Mouse (Mus musculus) forebrain, embryonic 12.5 days (tissue): Measurements from ENCODE around the gene Usp4. TPM values are rescaled to one million over a fixed set of nuclear protein-coding genes. Genes with fewer than 3 reads are reported as not detected.
"Not testable (repeated sequence)": the region's sequence is repeated elsewhere in the genome, so short reads cannot be mapped to it uniquely, and the experiment has no call there.

Experiments used
- ATAC-seq: fragments of 200-750 bp; cut with Nextera tagmentation; 2 replicates; pipeline ENCODE4 v1.8.0; 2017; ENCODE audit warnings: moderate TSS enrichment; ENCODE audit not compliant: low FRiP score
- H3K27ac ChIP-seq: fragments of 300-500 bp; sonication (generic); 2 replicates; pipeline ENCODE4 v1.5.1; 2016; ENCODE audit warnings: mild to moderate bottlenecking
- H3K27me3 ChIP-seq: fragments of 300-500 bp; sonication (generic); 2 replicates; pipeline ENCODE4 v1.6.1; 2016; ENCODE audit warnings: mild to moderate bottlenecking
- H3K36me3 ChIP-seq: fragments of 300-500 bp; sonication (generic); replicated peaks from 2 replicates; pipeline ENCODE4 v1.6.1; 2016; ENCODE audit warnings: mild to moderate bottlenecking
- H3K4me1 ChIP-seq: fragments of 300-500 bp; sonication (generic); 2 replicates; pipeline ENCODE4 v1.6.1; 2016
- H3K4me2 ChIP-seq: fragments of 300-500 bp; sonication (generic); 2 replicates; pipeline ENCODE4 v1.6.1; 2016; ENCODE audit warnings: mild to moderate bottlenecking, moderate library complexity
- H3K4me3 ChIP-seq: fragments of 300-500 bp; sonication (generic); replicated peaks from 2 replicates; pipeline ENCODE4 v1.5.1; 2016; ENCODE audit warnings: mild to moderate bottlenecking
- H3K9ac ChIP-seq: fragments of 300-500 bp; sonication (generic); 2 replicates; pipeline ENCODE4 v1.6.1; 2016; ENCODE audit warnings: mild to moderate bottlenecking
- H3K9me3 ChIP-seq: fragments of 300-500 bp; sonication (generic); 2 replicates; pipeline ENCODE4 v1.6.1; 2016
- WGBS: fragments of 180-500 bp; shearing (Covaris S2); methylation state at CpG from one replicate; pipeline ENCODE4 v1.1.7; 2016; 5-methylcytosine and 5-hydroxymethylcytosine counted together
- polyA plus RNA-seq: library from polyadenylated mRNA; unstranded; fragments of >200 nt; fragmentation: Nextera tagmentation; extraction: Ambion mirVana; gene quantifications from 2 replicates; pipeline ENCODE4 v1.2.1, GENCODE M21; 2016

The Usp4 gene
- 137 and 144 TPM in 2 replicates for polyA plus RNA-seq

DNA sequence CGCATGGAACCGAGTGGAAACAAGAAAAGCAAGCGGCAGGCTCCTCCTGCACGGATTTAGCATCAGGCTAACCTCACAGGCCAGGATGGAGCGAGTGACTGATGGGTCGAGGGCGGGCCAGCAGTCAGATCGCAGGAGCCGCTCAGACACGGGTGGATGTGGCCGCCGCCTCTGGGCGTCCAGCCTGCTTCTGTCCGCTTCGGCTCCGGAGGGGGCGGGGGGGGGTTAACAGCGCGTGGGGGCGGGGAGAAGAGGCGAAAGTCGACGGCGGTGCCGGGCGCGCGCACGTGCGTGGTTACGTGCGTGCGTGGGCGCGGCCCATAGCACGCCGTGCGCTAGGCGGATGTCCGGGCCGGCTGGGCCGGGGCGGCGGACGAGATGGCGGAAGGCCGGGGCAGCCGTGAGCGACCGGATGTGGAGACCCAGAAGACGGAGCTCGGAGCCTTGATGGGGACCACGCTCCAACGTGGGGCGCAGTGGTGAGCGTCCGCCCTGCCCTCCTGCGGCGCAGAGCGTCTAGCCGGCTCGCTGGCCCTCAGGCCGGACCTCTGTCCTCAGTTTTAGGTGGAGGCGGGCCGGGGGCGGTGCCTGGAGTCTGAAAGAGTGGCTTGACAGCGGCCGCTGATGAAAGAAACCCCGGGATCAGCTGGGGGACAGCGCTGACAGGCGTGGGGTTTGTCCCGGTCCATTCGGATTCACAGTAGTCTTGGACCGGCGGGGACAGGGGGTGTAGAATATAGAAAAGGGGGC, at the start of gene Usp4:
TSS of gene Usp4 (plus strand) at position 314 of the 750 bp plus-strand sequence.
- no peaks in the 10 kb centered on the region for H3K27me3 ChIP-seq
- peaks cover 22% of the 10 kb centered on the region for H3K4me1 ChIP-seq
- WGBS, result under 1% methylated on average over 73 of the region's 75 CpGs
- ATAC-seq, result peak; percentile 96
- peak within 1 kb of the TSS; percentile 87 for H3K4me2 ChIP-seq
- peak within 1 kb of the TSS; percentile 89 for H3K4me3 ChIP-seq
- peaks cover 30% of the 10 kb centered on the region for H3K36me3 ChIP-seq
- peak within 1 kb of the TSS; percentile 85 for H3K9ac ChIP-seq
- no peaks in the 10 kb centered on the region for H3K9me3 ChIP-seq
- H3K27ac ChIP-seq, result peak within 1 kb of the TSS; percentile 97

DNA sequence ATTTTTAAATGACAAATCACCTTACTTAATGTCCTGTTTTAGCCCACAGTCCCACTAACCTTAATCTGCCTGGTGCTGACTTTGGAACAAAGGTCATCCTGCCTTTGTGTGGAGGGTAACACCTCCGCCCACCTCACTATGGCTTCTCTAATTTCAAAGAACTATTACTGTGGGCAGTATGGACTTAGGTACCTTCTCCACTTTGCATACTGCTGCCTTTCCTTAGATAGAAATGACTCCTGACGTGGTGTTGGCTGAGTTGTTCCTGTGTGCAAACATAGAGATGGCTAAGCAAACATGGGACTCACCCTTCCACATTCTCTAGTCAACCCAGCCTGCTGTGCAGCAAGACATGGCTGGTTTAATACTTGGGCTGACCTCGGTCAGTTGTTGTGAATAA, 45.8 kb upstream of the Usp4 start:
- peaks cover 22% of the 10 kb centered on the region for H3K4me1 ChIP-seq
- no peaks in the 10 kb centered on the region for H3K27me3 ChIP-seq
- WGBS, result 81% methylated on average over 3 of the region's 3 CpGs
- H3K4me2 ChIP-seq, result no peak overlapping the region
- no peak for ATAC-seq
- H3K9ac ChIP-seq, result no peak overlapping the region
- no peaks in the 10 kb centered on the region for H3K9me3 ChIP-seq
- no peak overlapping the region for H3K27ac ChIP-seq
- H3K4me3 ChIP-seq, result no peak overlapping the region
- H3K36me3 ChIP-seq, result peaks cover 30% of the 10 kb centered on the region

DNA sequence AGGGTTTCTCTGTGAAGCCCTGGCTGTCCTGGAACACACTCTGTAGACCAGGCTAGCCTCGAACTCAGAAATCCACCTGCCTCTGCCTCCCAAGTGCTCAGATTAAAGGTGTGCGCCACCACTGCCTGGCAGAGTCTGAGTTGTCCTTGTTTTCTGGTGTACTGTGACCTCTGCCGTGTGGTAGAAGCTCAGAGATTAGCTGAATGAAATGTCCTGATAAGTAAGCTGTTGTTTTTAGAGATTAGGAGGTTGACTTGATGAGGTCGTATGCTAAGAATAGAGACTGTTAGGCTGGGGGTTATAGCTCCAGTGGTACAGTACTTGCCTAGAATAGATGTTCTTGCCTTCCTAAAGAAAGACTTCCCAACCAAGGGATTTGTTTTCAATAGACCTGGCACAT, 42.9 kb upstream of the Usp4 start:
- Histone ChIP-seq H3K9me3 (no peaks in the 10 kb centered on the region), H3K36me3 (peaks cover 26% of the 10 kb centered on the region), H3K9ac (peak overlapping the region; percentile 86; the same call in 1 of the 2 replicates), H3K27me3 (no peaks in the 10 kb centered on the region), H3K27ac (no peak overlapping the region), H3K4me2 (peak overlapping the region; percentile 90), H3K4me3 (peak overlapping the region; percentile 94), H3K4me1 (peaks cover 34% of the 10 kb centered on the region)
- no peak for ATAC-seq
- WGBS, result 87% methylated on average over 4 of the region's 4 CpGs

DNA sequence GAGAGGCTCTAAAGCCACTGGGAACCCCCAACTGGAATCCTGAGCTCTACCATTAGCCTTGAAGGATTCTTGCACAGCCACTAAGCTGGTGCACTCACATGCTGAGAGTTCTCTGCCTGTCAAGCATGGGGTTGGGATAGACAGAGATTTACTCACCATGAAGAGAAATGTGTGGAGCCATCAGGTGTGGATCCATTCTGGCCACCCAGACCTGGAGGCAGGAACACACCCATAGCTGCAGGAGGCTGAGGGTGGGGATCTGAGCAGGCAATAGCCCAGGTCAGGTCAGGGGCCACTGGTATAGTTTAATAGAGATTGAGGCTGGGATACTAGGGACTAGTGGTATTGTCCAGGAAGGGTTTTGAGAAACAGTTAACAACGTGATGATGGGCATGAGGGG, 42.5 kb upstream of the Usp4 start:
- H3K9ac ChIP-seq, result peak overlapping the region; percentile 86
- no peaks in the 10 kb centered on the region for H3K9me3 ChIP-seq
- 15% methylated on average over 1 of the region's 1 CpGs for WGBS
- H3K36me3 ChIP-seq, result peaks cover 26% of the 10 kb centered on the region
- H3K4me3 ChIP-seq, result peak overlapping the region; percentile 94
- peaks cover 34% of the 10 kb centered on the region for H3K4me1 ChIP-seq
- H3K27ac ChIP-seq, result peak overlapping the region; percentile 100
- H3K27me3 ChIP-seq, result no peaks in the 10 kb centered on the region
- ATAC-seq, result no peak
- peak overlapping the region; percentile 90 for H3K4me2 ChIP-seq

DNA sequence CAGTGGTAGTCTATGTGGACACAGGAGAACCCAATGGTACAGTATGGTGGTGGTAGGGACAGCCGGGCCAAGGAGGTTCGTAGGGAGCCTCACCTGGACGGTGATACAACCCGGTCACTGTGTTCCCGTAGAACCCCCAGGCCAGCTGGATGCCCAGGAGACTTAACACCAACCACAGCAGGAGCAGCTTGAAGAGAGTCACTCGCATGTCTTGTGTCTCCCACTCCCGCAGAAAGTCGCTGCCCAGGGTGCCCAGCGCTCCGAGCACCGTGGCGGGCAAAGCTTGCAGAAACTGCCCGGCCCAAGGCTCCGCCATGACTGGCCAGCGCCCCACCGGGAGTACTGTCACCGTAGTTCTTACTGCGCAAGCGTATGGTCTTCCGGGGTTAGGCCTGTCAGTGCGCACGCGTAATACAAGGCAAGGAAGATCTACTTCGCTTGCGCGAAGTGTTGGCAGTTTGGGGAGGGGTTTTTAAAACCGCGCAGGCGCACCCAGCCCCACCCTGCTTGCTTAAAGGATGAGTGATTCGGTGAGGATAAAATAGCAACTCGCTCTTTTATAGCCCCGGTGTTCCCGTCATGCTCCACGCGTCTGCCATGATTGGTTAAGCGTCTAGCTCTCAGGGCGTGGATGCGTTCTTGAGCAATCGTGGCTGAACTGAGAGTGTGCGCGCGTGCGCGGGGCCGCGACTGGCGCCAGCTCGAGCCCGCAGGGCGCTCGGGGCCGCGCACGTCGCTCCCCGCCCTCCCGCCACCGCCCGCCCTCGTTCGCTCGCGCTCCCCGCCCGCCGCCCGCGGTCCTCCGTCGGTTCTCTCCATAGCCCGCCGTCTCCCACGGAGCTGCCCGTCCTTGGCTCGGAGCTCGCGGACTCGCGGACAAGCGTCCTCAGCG, 41.8 kb upstream of the Usp4 start, which contains the start of the genes Rhoa and Tcta:
TSS of gene Rhoa (plus strand) at position 501 of the 892 bp plus-strand sequence.
TSS of gene Tcta (minus strand) at position 532 of the 892 bp plus-strand sequence.
- Histone ChIP-seq H3K36me3 (peaks cover 26% of the 10 kb centered on the region), H3K4me2 (peak within 1 kb of the TSS; percentile 90), H3K4me1 (peaks cover 38% of the 10 kb centered on the region), H3K27ac (peak within 1 kb of the TSS; percentile 100), H3K27me3 (no peaks in the 10 kb centered on the region), H3K4me3 (peak within 1 kb of the TSS; percentile 94), H3K9ac (peak within 1 kb of the TSS; percentile 96), H3K9me3 (no peaks in the 10 kb centered on the region)
- under 1% methylated on average over 81 of the region's 81 CpGs for WGBS
- peak; percentile 97 for ATAC-seq

DNA sequence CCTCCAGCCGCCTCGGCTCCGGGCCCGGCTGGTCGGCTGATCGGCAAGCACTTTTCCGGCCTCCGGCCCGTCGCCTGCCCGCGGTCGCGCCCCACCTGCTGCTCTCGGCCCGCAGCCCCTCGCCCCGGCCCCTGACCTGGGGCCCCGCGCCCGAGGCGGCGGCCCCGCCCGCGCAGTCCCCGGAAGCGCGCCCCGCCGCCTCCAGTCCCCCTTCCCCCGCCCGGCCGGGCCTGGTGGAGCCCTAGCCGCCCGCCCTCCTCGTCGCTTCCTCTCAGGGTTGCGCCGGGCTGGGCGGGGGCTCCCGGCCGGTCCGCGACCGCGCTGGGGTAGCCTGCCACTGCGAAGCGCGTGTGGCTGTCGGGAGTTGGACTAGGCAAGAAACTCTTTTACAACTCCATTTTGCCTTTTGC, 41.1 kb upstream of the Usp4 start:
- Histone ChIP-seq H3K36me3 (peaks cover 20% of the 10 kb centered on the region), H3K27me3 (no peaks in the 10 kb centered on the region), H3K4me3 (peak overlapping the region; percentile 94), H3K4me2 (peak overlapping the region; percentile 57), H3K4me1 (peaks cover 40% of the 10 kb centered on the region), H3K9ac (peak overlapping the region; percentile 96), H3K27ac (peak overlapping the region; percentile 100), H3K9me3 (no peaks in the 10 kb centered on the region)
- ATAC-seq, result peak; percentile 77
- WGBS, result under 1% methylated on average over 49 of the region's 51 CpGs

DNA sequence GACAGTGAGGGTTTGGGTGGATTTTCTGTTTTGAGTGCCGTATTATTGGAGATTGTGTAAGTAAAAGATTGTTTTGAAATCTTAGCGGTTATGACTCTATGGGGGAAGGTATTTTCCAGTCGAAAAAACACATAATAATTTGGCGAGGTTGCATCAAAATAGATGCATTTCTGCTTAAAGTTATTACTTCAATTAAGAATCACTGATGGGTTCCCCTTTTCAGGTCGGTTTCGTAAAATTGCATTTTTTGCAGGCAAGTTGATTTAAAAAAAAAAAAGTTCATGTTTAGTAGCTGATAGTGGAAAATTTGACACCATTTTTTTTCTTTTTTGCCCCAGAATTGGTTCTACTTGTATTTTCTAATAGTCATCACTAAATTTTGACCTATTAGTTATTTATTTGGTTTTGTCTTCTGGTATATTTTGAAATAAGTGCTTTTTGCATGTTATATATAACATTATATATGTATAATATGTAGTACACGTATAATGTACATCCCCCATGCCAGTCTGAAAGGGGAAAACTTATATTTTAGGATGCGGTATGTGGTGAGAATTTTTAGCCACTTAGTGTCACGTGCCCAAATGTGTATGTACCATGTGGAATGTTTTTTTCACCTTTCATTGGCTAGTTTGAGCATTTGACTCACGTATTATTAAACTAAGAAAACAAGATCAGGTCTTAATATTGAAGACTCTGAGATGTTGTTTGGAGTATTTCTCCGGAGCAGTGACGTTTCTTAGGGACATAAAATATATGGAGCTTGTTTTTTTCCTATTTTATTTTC, 40.4 kb upstream of the Usp4 start:
- peaks cover 17% of the 10 kb centered on the region for H3K36me3 ChIP-seq
- peak overlapping the region; percentile 96 for H3K9ac ChIP-seq
- H3K9me3 ChIP-seq, result no peaks in the 10 kb centered on the region
- H3K27ac ChIP-seq, result peak overlapping the region; percentile 100
- WGBS, result 29% methylated on average over 12 of the region's 12 CpGs
- H3K27me3 ChIP-seq, result no peaks in the 10 kb centered on the region
- peak overlapping the region; percentile 57 for H3K4me2 ChIP-seq
- no peak for ATAC-seq
- peak overlapping the region; percentile 94 for H3K4me3 ChIP-seq
- H3K4me1 ChIP-seq, result peaks cover 40% of the 10 kb centered on the region

DNA sequence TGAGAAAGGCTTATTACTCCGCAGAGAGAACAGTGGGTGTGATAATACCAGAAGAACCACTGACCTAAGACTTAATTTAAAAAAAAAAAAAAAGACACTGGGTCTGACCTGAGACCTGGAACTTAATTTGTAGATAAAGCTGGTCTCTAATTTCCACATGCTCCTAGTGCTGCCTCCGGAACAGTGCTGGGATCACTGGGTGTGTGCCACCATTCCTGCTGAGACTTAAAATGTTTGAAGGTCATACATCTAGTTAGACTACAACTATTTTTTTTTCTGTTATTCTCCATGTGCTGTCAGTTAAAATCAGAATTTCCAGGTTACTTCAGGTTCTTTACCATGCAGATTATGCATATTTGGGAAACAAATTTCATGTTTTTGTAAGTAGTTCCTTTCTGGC, 39.5 kb upstream of the Usp4 start:
- H3K27ac ChIP-seq, result no peak overlapping the region
- no peak for ATAC-seq
- peak overlapping the region; percentile 94 for H3K4me3 ChIP-seq
- H3K36me3 ChIP-seq, result peaks cover 8% of the 10 kb centered on the region
- H3K9me3 ChIP-seq, result no peaks in the 10 kb centered on the region
- H3K9ac ChIP-seq, result 0 out of 2 replicates have a peak overlapping the region, but pooled peaks have one; percentile 38
- H3K4me1 ChIP-seq, result peaks cover 40% of the 10 kb centered on the region
- H3K4me2 ChIP-seq, result peak overlapping the region; percentile 57
- 71% methylated on average over 2 of the region's 2 CpGs for WGBS
- H3K27me3 ChIP-seq, result no peaks in the 10 kb centered on the region

DNA sequence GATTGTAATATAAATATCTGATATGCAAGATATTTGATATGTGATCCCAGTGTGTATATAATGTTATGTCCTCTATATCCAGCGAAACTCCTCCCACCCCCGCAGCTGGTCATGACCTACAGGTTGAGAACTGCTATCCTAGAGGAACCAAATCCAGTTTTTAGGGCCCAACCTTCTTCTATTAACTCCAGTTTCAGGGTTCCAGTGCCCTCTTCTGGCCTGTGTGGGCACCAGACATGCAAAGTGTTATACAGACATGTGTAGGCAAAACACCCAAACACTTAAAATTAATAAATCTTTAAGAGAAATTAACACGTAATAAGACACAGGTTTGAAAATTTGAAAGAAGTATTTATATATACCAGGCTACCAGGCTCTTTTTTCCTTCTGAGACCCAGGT, 30.1 kb upstream of the Usp4 start:
- Histone ChIP-seq H3K4me2 (no peak overlapping the region), H3K36me3 (peaks cover 21% of the 10 kb centered on the region), H3K4me1 (no peaks in the 10 kb centered on the region), H3K27me3 (no peaks in the 10 kb centered on the region), H3K9me3 (no peaks in the 10 kb centered on the region), H3K9ac (no peak overlapping the region), H3K27ac (no peak overlapping the region), H3K4me3 (no peak overlapping the region)
- 95% methylated on average over 3 of the region's 3 CpGs for WGBS
- no peak for ATAC-seq

DNA sequence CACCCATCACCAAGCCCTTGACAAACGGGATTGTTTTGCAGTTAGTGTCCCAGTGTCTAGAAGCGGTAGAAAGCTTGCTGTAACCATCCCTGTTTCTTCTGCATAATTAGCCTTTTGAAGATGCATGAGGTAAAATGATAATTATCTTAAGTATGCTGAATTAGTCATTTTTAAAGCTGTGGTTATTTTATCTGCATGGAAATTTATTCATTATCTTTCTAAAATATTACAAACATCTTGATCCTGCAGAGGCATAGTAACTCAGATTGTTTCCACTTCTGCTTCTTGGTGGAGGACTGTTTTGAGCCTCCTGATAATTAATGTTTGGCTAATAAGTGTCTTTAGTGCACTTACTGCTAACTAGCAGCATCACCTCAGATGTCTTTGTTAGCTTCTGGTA, 29.2 kb upstream of the Usp4 start:
- WGBS, result 80% methylated on average over 2 of the region's 2 CpGs
- ATAC-seq, result no peak

DNA sequence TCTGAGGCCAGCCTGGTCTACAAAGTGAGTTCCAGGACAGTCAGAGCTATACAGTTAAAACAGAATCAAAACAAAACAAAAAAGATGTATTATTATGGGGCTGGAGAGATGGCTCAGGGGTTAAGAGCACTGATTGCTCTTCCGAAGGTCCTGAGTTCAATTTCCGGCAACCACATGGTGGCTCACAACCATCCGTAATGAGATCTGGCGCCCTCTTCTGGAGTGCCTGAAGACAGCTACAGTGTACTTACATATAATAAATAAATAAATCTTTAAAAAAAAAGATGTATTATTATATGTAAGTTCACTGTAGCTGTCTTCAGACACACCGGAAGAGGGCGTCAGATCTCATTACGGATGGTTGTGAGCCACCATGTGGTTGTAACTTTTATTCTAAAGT, 25.6 kb upstream of the Usp4 start:
- not testable (repeated sequence) for H3K27ac ChIP-seq, H3K4me3 ChIP-seq, H3K4me2 ChIP-seq, H3K9me3 ChIP-seq, H3K27me3 ChIP-seq, H3K9ac ChIP-seq, H3K4me1 ChIP-seq, ATAC-seq
- H3K36me3 ChIP-seq, result peaks cover 20% of the 10 kb centered on the region
- WGBS, result 93% methylated on average over 7 of the region's 7 CpGs

More for the DNA sequence above, 29.2 kb upstream of the Usp4 start:
- H3K9ac ChIP-seq, result no peak overlapping the region
- no peak overlapping the region for H3K4me2 ChIP-seq
- H3K27me3 ChIP-seq, result no peaks in the 10 kb centered on the region
- H3K4me3 ChIP-seq, result no peak overlapping the region
- no peaks in the 10 kb centered on the region for H3K4me1 ChIP-seq
- no peak overlapping the region for H3K27ac ChIP-seq
- H3K36me3 ChIP-seq, result peaks cover 21% of the 10 kb centered on the region
- H3K9me3 ChIP-seq, result no peaks in the 10 kb centered on the region
